Mouse (Mus musculus): ENCODE data around the gene Sypl.

GRCm38 (mm10) chr12:32919091-32919490 lies 34.6 kb upstream of the Sypl start:
- TF ChIP-seq CTCF (conservative IDR thresholded peaks at IDR 0.05; ENCODE audit: insufficient read depth, insufficient read length, low read depth, low read length) (0 out of 2 replicates have a peak, but pooled peaks have one; percentile 6), POLR2A (IDR thresholded peaks at IDR 0.05; ENCODE audit: low read depth, low read length) (no peak)

Measured in kidney, adult 2 months (tissue).